Mouse (Mus musculus) ZHBTc4 (cell line): ENCODE measurements around the gene Zfp36l2.

ENCODE experiments used
- DNase-seq: peaks from one replicate; pipeline ENCODE4 v3.0.0-alpha.2; 2011; ENCODE audit warnings: low read depth, low spot score

The Zfp36l2 gene

DNA sequence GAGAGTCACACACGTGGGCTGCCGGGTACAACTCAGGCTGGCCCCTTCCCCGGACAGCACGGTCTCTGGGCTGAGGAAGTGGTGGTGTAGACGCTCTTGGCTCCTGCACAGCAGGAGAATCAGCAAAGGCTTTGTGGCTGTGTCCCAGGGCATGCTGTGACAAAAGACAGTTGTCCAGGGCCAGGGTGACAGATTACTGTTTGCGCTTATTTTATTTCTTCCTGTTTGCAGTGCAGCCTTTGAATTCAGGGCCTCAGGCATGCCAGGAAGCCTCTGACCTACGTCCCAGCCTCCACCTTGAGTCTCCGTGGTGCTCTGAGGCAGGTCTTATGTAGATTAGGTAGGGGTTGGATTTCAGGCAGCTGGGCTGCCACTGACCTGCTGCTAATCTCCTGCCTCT lies 10.3 kb downstream of the Zfp36l2 start:
- DNase-seq, result peak; percentile 25

- no peak for DNase-seq
Measured at GRCm38 (mm10) chr17:84176446-84176845, 11.3 kb downstream of the Zfp36l2 start.

- DNase-seq, result no peak
Measured at GRCm38 (mm10) chr17:84175196-84175595, 12.6 kb downstream of the Zfp36l2 start.

DNA sequence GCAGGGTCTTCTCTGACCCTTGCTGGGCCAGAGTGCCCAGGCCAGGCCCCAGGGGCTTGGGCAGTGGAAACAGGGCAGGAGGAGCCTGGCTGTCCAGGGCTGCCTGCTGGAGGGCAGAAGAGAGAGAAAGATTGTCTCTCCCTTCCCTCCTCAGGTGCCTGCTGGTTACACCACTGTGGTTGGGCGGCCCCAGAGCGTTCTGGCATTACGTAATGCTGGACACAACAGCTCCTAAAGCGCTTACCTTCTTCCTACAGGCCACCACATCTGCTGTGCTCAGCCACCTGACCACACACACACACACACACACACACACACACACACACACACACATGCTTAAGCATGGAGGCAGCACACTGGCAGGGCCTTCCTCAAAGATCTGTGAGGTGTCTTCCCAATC lies 20.4 kb downstream of the Zfp36l2 start:
- DNase-seq, result no peak

DNA sequence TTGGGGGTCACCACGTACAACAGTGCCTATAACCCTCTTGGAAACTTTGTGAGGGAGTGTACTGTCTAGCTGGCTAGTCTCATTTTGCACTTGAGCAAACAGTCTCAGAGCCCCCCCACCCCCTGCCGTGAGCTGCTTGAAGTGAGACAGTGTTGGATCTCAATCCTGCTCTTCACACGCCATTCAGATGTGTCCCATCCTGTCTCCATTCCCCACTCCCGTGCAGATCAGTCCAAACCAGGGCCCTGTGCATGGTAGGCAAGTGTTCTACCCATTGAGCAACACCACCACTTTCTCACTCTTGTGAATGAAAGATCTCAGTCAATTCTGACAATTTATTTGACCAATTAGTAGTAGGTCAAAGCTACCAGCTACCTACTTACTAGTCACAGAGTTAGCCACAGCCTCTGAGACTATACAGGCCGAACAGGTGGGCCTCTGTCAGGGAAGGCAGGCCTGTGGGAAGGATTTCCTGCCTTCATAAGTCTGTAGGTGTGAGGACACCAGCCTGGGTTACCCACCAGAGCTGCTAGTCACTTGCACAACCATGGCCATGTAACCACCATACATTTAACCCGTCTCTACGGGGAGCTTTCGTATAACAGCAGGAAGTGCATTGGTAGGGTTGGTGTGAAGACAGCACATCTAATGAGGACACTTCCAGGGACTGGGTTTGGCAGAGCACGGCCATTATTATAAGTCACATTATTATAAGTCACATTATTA lies 21.4 kb downstream of the Zfp36l2 start:
- no peak for DNase-seq

DNA sequence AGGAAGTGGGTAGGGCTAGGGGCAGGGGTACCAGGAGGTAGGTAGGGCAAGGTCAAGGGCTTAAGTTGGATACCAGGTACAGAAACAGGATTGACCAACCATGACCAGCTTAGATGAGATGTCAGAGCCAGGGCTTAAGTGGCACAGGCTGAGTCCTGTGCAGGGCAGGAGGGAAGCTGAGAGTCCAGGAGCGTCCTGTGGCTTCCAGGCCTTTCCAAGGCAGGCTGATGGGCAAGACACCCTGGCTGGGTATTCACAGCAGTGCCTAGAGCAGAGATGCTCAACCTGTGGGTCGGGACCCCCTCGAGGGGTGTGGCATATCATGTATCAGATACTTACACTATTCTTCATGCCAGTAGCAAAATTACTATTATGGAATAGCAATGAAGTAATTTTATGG lies 22.0 kb downstream of the Zfp36l2 start:
- no peak for DNase-seq

GRCm38 (mm10) chr17:84164146-84164545 lies 23.6 kb downstream of the Zfp36l2 start:
- no peak for DNase-seq

DNA sequence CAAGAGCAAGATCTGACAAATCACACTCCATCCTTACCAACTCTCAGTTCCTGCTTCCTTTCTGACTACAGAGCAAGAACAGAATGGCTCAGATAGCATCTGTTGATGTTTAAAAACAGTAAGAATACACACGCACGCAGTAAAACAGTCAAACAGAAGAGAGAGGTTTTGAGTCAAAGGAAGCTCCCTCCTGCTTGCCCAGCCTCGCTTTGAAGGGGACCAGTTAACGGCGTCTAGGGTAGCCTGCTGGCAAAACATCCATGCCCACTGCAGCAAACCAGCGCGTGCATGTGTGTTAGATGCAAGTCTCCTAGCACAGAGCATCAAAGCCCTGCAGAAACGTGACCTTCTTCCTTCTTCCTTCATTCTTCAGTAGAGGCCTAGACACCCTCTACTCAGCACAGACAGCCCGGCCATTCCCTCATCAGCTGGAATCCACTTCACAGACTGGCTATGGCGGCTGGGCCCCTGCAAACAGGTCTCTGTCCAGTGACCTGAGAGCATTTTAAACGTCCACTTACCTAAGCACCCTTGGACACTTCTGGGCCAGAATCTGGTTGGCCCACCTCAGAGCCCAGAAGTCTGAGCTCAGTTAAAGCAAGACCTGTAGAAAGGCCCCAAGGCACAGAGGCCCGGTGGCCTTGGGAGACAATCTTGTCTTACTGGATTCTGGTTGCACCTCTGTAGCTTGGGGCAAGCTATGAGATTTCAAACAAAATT lies 24.5 kb downstream of the Zfp36l2 start:
- no peak for DNase-seq

GRCm38 (mm10) chr17:84162211-84162760 lies 25.5 kb downstream of the Zfp36l2 start:
- DNase-seq, result no peak

DNA sequence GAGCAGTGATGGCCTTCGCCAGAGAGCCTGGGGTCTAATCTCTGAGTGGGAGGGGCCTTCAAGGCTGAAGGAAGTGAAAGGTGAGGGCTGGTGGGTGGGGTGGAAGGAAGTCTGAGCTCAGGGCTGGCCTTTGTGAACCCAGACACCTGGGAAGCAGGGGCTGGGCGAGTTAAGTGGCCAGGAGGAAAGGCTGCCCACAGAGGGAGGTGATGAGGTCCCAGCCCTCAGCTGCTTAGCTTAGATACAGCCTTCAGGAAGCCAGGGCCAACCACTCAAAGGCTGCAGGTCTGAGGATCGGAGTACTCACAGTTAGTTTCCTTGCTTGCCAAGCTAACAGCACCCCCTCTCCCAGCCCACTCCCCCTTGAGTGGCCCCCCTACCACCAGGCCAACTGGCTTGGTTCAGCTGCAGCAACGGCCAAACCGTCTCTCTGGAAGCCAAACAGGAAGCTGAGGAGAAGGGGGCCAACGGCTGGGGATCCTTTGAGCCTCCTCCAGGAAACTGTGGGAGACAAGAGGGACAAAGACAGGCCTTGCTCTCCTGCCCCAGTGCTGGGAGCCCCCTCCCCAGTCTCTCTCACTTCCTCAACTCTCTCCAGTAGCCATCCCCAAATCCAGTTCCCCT lies 26.4 kb downstream of the Zfp36l2 start:
- DNase-seq, result no peak

GRCm38 (mm10) chr17:84158891-84159290 lies 28.9 kb downstream of the Zfp36l2 start:
- DNase-seq, result no peak

DNA sequence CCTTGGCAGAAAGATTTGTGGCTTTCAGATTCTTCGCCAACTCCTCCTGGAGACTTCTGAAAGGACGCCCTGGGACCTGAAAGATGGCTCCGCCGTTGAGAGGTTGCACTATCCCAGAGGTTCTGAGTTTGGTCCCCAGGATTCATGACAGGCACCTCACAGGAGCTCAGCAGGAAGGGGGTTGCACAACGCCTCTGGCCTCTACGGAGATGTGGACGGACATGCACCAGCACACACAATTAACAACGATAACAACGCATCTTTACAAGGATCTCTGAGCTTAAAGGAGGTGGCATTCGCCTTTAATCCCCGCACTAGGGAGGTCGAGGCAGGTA lies 29.3 kb downstream of the Zfp36l2 start:
- DNase-seq, result no peak

DNA sequence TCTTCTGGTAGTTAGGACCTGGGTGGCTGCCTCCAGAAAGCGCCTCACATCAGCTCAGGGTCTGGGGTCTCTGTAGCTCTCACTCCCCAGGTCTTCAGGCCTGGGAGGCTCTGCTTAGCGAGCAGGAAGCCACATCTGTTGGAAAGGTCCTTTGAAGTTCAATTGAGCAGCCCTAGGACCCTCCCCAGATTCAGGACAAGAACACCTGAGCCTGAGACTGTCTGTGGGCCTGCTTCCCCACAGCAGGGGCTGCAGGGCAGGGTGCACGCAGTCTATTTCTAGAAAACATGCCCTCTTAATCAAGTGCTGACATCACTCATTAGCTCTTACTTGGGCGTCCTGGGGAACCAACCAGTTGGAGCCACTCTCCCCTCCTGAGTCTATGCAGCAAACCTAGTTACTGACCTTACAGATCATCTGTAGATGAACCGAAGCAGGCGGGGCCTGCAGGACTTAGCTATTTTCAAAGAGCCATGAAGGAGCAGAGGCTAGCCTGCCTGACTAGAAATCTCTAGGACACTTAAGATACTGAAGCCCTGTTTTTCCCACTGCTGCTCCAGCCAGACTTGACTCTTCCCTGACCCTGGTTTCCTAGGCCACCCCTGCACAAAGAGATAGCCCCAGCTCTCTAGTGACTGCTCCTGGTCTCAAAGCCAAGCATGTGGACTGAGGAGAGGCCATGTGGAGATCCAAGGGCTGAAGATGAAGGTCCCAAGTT lies 29.8 kb downstream of the Zfp36l2 start:
- no peak for DNase-seq

DNA sequence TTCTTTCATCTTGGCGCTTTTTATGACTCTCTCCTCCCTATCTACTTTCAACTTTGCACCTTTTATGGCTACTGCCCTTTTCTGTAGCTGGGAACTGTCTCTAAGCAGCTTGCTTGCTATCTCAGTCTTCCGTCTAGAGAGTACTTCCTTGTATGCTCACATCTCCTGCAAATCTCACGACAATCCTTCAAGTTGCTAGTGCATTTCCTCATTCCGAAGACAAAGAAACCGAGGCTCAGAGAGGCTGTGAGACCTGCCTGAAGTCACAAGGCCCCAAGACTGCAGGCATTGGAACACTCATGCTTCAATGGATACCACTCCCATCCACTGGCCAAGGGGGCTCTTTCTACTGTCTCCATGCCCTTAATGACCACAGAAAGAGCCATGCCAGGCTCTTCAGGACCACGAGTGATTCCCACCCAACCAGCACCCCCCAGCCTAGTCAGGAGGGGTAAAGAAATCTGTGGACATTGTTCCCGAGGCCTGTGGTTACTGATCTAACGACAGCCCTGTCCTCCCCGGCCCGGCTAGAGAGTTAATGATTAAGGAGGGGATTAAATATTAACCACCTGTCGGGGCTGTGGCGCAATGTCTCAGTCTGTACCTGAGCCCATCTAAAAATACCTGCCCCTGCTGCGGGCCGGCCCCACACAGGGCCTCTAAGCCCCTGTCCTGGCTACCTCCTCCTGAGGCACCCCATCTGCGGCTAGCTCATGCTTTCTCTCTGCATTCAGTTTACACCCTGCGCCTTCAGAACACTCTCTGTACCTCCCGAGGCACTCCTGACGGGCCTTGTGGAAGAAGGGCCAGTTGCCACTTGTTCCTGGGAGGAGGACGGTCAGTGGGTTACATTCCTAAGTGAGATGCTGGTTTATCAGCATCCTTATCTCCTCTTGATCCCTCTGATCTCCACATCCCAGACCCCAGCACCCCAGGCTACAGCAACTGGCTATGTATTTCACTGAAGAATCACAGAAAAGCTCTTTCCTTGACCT lies 30.7 kb downstream of the Zfp36l2 start:
- DNase-seq, result no peak

- no peak for DNase-seq
Measured at GRCm38 (mm10) chr17:84156227-84156573, 31.5 kb downstream of the Zfp36l2 start.

DNA sequence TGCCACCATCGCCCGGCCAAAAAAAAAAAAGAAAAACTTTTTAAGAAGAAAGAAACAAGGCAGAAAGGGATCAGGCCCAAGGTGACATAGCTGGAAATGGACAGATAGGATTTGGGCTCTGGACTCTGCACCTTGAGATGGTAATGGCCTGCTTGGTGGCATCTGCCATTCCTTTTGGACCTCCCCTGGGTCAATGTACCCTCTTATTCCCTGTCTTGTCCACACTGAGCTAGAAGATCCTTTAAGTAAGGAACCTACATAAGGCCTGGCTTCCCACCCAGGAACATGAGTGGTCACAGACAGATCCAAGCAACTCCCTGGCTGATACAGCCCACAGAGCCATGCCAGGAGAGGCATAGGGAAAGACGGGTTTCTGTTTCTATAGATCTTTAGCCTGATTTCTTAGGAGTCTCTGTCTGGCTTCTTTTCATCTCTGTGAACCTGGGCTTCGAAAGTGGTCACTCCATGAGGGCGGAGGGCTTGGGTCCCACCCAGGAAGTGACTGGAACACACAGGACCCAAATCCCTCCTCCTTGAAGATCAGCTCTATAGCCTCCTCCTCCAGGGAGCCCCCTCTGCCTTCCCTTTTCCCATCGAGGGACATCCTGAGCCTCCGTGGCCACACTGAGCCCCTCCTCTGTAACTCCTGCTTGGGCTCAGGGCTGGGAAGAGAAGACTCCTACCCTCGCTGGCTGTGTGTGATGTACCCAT lies 32.1 kb downstream of the Zfp36l2 start:
- no peak for DNase-seq

GRCm38 (mm10) chr17:84155029-84155338 lies 32.8 kb downstream of the Zfp36l2 start:
- DNase-seq, result no peak

DNA sequence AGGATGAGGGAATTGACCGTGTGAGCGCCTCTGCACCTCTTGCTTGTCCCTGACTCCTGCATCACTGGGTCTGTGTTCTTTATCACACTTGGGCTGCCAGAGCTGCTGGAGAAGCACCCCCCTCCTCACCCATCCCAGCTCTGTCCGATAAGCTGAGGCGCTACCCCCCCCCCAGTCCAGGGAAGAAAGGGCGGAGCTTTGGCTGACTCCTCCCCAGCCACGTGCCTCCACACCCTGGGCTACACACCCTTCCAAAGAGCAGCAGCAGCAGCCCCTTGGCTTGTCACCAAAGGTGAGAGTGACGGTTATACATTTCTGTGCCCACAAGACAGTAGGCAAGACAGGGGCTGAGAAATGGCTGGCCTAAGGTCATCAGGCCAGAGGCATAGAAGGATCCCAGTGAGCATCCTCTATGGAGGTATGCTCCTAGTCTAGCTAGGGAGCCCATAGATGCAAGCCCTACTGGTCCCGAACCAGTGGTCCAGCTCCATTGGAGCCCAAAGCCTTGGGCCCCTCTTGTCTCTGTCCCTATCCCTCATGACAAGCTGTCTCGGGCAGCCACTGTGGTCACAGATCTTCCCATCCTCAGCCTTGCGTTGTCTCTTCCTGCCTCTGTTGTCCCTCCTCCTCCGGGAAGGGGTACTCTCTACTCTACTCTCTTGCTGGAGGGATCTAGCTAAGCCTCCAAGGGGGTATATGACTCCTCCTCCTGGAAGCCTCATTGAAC lies 33.3 kb downstream of the Zfp36l2 start:
- no peak for DNase-seq

GRCm38 (mm10) chr17:84152976-84153786 lies 34.6 kb downstream of the Zfp36l2 start:
- DNase-seq, result no peak
